Mouse (Mus musculus) liver, adult 2 months (tissue): ENCODE measurements around the gene Gm20388.

Experiments
- CTCF ChIP-seq: fragments of 200-500 bp; IDR thresholded peaks from 2 replicates; pipeline ENCODE4 v1.5.1; 2011; ENCODE audit warnings: low read depth, low read length, control low read depth
- POLR2A ChIP-seq: fragments of 200-500 bp; IDR thresholded peaks from 2 replicates; pipeline ENCODE4 v1.6.1; 2011; ENCODE audit warnings: low read length, control low read depth; ENCODE audit not compliant: insufficient read depth; ENCODE audit errors: extremely low read depth

GRCm38 (mm10) chr8:122112264-122112965 is 2201.8 kb downstream of the Gm20388 start:
- TF ChIP-seq CTCF (no peak), POLR2A (no peak)
